Mouse (Mus musculus) cerebellum, postnatal 14 days (tissue): ENCODE results near the gene Ugt8a.

Experiments used
- DNase-seq, 2 experiments: peaks; one replicate each; pipeline ENCODE4 v3.0.0; 2021; ENCODE audit warnings: mixed read lengths in 2 of 2

Ugt8a gene

DNA sequence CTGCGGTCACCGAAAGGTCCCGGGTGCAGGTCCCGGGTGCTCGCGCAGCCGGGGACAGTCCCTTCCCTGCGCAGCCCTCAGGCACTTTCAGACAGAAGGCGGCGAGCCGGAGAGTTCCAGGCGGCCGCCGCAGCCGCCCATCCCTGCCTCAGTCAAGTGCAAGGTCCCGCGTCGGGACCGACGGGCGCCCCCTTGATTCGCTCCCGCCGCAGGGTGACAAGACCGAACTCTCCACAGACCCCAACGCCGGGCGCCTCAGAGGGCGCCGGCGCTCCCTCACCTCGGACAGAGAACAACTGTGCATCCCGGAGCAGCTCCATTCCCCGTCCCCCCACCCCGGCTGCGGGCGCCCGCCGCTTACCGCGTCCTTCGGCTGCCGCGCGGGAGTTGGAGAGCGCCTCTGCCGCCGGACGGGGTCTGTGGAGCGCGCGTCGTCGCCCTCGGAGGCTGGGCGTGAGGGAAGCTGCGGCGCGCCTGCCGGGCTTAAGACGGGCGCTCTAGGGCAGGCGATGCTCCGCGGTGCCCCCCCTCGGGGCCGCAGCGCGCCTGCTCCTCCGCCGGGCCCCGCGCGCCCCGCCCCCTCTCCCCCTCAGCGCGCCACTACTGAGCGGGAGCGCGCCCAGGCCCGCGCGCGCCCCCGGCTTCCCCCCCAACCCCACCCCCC, at the start of gene Ugt8a:
TSS of gene Ugt8a (minus strand) at position 528 of the 664 bp plus-strand sequence.
- DNase-seq: peak; percentile 53 to 68

DNA sequence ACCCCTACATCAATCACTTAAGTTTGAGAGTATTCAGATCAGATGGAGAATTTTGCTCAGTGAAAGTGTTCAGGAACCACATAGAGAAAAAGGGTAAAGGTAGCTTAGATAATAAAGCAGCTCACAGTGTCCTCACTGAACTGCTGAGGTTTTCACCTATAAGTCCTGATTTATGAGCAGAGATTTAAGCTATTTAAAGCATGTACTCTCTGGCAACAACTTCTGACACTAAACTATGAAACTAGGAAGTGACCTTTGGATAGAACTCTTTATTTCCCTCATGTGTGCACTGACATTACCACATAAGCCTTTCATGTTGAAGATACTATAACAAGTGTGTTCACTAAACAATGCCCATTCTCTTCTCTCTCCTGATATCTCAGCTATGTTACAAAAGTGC, 48.2 kb upstream of the Ugt8a start:
- no peak for DNase-seq

DNA sequence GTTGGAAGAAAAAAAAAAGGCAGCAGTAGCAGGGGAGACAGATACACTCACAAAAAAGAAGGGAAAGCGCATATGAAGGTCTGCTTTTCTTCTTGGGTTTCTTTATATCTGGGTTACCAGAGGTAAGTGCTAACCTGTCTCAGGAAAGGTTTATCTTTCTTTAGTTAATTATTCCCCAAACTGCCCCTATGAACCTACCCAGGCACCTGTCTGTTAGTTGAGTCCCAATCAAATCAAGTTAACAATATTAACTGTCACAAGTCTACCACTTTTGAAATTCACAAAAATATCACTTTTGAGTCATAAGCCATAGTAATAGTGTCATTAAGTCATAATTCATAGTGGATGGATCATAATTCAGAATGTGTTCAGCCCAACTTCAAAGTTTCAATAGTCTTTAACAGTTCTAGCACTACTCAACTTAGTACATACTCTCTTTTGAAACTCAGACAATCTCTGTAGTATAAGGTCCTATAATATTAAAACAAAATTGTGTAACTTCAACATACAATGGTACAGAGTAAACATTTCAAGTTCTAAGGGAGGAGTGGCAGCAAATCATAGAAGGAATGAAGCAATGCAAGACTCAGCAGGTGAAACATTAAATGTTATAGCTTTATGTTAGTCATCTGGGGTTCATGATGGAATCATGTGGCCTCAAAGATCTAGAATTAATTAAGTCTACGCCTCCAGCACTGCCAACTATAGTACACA, 45.4 kb upstream of the Ugt8a start:
- no peak for DNase-seq

- no peak for DNase-seq
Measured at GRCm38 (mm10) chr3:125979475-125979874, 41.1 kb upstream of the Ugt8a start.

DNA sequence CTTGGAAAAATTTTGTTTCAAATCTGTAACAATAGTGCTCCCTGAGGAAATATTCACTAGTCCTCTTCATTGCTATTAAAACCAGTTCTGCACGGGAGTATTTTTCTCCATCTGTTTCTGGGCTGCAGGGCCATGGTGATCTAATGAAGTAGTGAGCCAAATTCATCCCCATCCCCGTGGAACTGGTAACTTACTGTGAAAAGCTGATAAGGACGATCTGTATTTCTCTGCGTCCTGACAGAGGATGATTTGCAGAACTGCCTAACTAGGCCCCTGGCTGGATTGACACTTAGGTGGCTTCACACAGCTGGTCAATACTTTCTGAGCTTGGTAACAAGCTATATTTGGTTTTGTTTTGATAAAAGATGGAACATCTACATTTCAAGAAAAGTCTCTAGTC, 37.5 kb upstream of the Ugt8a start:
- no peak for DNase-seq

GRCm38 (mm10) chr3:125969458-125969857, 31.0 kb upstream of the Ugt8a start:
- no peak for DNase-seq

- DNase-seq: no peak
Measured at GRCm38 (mm10) chr3:125956196-125956885, 17.9 kb upstream of the Ugt8a start.

GRCm38 (mm10) chr3:125954881-125955280, 16.5 kb upstream of the Ugt8a start:
- no peak for DNase-seq

- DNase-seq: no peak
Measured at GRCm38 (mm10) chr3:125940811-125941210, 2.4 kb upstream of the Ugt8a start.

DNA sequence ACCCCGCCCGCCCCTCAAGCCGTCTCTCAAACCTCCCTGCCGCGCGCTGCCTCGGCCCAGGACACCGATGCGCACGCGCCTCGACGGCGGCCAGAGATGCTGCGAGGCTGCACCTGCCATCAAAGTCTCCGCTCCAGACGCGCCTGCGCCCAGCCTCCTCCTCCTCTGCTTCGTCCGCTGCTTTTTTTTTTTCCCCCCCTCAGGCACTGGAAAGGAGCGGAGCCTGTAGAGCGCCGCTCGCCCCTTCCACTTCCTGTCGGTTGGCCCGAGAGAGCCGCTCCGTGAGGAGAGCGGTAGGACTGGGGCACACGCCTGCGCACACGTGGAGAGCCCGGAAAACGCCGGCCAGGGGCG, 314 bp upstream of the Ugt8a start:
- no peak for DNase-seq

DNA sequence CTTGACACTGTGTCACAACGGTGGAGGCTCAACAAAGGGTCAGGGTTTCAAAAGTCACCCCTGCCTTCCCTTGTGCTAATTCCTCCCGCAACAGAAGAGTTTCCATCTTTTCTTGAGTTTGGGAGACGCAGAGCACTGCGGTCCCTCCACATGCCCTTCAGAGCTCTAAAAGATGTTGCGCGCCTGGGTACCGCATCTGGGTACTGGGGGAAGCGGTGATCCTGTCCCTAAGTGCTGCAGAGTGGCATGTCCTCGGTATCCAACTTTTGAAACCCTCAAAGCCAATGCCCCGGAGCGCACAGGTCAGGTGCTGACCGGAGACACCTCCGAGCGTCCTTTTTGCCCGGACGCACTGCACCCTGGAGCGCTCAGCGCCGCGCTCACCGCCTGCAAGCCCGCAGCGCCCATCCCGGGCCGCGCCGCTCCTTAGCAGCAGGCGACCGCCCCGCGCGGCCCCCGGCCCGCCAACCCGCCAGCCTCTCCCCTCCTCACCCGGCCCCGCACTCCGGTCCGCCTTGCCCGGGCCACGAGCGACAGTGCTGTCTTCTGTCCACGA, 805 bp downstream of the Ugt8a start:
- peak; percentile 5 to 16 for DNase-seq

DNA sequence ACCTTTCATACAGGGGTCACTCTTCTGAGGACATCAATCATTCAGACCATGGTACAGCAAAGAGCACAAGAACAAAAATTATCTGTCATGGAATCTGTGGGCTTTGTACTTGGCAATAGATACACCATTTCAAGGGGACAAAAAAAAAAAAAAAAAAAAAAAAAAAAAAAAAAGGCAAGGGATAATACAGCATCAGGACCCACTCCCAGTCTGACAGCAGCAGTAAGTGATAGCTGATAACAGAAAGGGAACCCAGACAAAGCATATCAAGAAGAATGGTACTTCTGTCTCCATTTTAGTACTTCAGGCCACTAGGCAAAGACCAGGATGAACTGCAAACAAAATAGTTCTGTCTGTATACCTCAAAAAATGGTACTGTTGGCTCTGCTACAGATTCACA, 2.6 kb downstream of the Ugt8a start:
- no peak for DNase-seq

DNA sequence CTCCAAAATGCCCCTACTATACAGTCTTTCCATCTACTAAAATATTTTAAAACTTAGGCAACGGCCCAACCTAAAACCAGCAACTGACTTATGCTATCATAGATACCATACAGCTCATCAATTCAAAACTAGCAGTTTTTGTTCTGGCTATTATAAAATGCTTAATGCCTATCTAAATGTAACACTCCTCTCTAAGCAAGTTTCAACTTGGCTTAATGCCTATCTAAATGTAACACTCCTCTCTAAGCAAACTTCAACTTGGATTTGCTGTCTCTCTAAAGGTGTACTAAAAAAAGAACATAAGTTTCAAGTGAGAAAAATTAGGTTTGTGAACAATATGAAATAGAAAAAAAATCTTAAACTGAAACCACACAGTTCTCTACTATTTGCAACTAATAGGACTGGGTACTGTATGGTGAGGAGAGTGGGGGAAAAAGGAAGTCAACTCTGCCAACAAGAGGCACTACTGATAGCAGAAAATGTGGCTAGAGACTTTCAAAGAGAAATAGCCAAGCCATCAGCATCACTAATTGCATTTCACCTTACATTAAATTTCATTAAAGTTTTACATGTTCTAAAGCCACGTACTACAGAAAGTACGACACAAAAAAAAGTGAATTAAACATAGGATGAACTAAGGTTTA, 5.7 kb downstream of the Ugt8a start:
- DNase-seq: no peak

- DNase-seq: no peak
Measured at GRCm38 (mm10) chr3:125931059-125931458, 7.4 kb downstream of the Ugt8a start.

DNA sequence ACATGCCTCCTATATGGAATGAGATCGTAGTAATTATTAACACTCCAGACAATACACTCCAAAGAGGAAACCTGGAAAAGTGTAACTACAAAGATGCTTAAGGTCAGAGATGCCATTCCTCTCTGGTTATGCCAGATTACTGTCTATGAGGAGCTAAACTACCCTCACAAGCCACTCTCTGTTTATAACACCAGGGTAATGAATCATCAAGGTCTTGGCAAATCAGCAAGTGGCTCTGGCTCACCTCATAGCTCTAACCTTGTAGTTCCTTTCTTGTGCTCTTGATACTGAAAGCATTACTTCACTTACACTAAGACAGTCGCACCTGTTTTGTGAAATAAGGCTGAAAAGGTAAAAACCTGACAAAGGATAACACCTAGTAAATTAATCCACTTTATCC, 17.5 kb downstream of the Ugt8a start:
- DNase-seq: no peak

DNA sequence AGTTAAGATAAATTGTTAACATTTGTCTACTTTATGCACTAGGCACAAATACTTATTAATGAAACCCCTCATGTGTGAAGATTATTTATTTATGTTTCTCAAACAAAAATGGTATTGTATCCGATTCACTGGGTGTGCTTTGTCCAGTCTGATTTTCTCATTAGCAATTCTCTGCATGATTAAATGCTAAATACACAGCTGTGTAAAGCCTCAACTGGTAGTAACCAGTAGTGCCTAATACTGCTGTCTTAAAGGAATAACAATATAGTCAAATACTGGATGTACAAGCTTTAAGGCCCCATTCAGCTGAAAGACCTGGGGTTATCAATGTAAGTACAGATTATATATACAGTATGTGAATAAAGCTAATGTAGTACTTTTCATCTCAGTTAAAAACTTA, 39.4 kb downstream of the Ugt8a start:
- no peak for DNase-seq

DNA sequence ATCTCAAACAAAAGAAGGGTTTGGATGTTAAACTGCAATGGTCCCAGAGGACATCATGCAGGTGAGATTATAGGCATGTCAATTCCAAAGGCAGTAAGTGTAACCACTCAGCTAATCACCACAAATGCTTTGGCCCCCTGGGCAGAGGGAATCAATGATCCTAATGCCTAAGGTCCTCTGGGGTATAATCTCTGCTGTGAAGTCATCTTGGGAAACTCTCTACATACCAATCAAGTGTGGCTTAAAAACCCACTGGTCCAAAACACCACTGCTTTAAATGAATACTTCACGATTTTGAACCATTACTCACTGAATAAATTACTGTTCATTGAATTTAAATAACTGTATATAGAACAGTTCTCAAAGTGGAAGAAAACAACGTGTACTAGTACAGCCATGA, 51.3 kb downstream of the Ugt8a start:
- no peak for DNase-seq

- DNase-seq: no peak
Measured at GRCm38 (mm10) chr3:125884879-125885278, 53.5 kb downstream of the Ugt8a start.

- DNase-seq: no peak
Measured at GRCm38 (mm10) chr3:125884423-125884822, 54.0 kb downstream of the Ugt8a start.

DNA sequence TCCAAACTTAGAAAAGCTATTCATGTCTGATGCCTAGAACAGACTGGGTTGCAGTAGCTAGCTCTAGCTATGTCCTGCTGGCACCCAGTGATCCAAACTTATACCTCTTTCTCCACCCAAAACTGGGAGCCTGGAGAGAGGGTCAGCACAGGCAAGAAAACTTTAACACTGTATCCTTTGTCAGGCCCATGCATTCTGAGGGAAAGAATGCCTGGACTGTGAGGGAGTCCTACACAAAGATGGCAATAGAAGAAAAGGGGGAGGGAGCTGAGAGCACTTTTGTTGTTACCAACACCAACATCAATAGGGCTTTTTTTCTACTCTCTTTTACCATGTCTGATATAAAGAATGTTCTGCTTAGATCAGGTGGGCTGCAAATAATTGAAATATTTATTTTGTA, 55.4 kb downstream of the Ugt8a start:
- DNase-seq: no peak

GRCm38 (mm10) chr3:125881835-125882234, 56.6 kb downstream of the Ugt8a start:
- DNase-seq: no peak

GRCm38 (mm10) chr3:125874371-125874770, 64.0 kb downstream of the Ugt8a start:
- no peak for DNase-seq

DNA sequence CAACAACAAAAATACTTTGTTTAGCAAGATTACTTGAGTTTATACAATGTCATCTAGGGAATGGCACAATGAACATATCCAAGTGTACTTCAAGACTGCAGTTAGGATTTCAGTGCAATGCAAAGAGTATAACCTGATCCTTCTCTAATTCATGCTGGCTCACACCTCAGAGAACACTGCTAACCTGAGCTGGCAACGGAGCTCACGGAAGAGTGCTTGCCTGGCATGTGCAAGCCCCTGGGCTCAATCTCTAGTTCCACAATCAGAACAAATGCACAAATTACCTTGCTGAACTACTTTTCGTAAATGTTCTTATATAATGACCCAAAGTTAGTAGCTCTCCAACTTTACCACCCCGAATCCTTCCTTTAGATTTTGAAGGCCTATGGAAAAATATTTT, 68.5 kb downstream of the Ugt8a start:
- DNase-seq: no peak
